Mouse (Mus musculus): ENCODE results near the gene Ccdc88b.

DNA sequence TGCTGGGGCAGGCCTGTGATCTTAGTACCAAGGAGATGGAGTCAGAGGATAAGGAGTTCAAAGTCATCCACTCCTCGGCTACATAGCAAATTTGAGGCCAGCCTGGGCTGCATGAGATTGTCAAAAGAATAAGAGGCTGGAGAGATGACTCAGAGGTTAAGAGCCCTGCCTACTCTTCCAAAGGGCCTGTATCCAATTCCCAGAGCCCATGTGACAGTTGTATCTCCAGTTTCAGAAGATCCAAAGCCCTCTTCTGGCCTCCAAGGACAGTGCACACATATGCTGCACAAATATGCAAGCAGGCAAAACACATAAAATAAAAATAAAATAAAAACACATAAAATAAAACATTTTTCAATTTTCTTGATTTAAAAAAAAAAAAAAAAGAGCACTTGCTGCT is 16.2 kb upstream of the Ccdc88b start:
- TF ChIP-seq CTCF (IDR thresholded peaks at IDR 0.05; ENCODE audit: low read depth, low read length) (no peak), POLR2A (IDR thresholded peaks at IDR 0.05; ENCODE audit: extremely low read depth, insufficient read depth, low read length) (no peak)
